Mouse (Mus musculus) midbrain, postnatal 0 days (tissue): ENCODE results near the gene Meltf. TPM values are rescaled to one million over a fixed set of nuclear protein-coding genes. Genes with fewer than 3 reads are reported as not detected.

Source experiments
- ATAC-seq: fragments of 200-750 bp; cut with Nextera tagmentation; 2 replicates; pipeline ENCODE4 v1.8.0; 2017; ENCODE audit warnings: moderate number of reproducible peaks, mild to moderate bottlenecking, moderate TSS enrichment, moderate library complexity; ENCODE audit not compliant: low FRiP score
- DNase-seq: peaks from one replicate; pipeline ENCODE4 v3.0.0-alpha.2; 2015; ENCODE audit warnings: low spot score
- H3K27ac ChIP-seq: fragments of 300-500 bp; sonication (generic); 2 replicates; pipeline ENCODE4 v1.5.1; 2014; ENCODE audit warnings: low read depth, mild to moderate bottlenecking, low read length, mixed read lengths
- H3K27me3 ChIP-seq: fragments of 300-500 bp; sonication (generic); 2 replicates; pipeline ENCODE4 v1.6.1; 2014; ENCODE audit warnings: low read length, control low read depth, mixed read lengths; ENCODE audit not compliant: insufficient read depth
- H3K36me3 ChIP-seq: fragments of 300-500 bp; sonication (generic); 2 replicates; pipeline ENCODE4 v1.6.1; 2014; ENCODE audit warnings: low read length, control low read depth, mixed read lengths; ENCODE audit not compliant: insufficient read depth
- H3K4me1 ChIP-seq: fragments of 300-500 bp; sonication (generic); 2 replicates; pipeline ENCODE4 v1.6.1; 2014; ENCODE audit warnings: mild to moderate bottlenecking, control low read depth, antibody characterized with exemption, low read length, mixed read lengths; ENCODE audit not compliant: insufficient read depth
- H3K4me2 ChIP-seq: fragments of 300-500 bp; sonication (generic); 2 replicates; pipeline ENCODE4 v1.6.1; 2014; ENCODE audit warnings: low read depth, mild to moderate bottlenecking, low read length, mixed read lengths; ENCODE audit not compliant: poor library complexity, severe bottlenecking
- H3K4me3 ChIP-seq: fragments of 300-500 bp; sonication (generic); 2 replicates; pipeline ENCODE4 v1.5.1; 2014; ENCODE audit warnings: low read depth, mild to moderate bottlenecking, low read length, moderate library complexity
- H3K9ac ChIP-seq: fragments of 300-500 bp; sonication (generic); replicated peaks from 2 replicates; pipeline ENCODE4 v1.6.1; 2014; ENCODE audit warnings: mild to moderate bottlenecking, low read length, moderate library complexity, mixed read lengths; ENCODE audit not compliant: poor library complexity, severe bottlenecking
- H3K9me3 ChIP-seq: fragments of 300-500 bp; sonication (generic); 2 replicates; pipeline ENCODE4 v1.6.1; 2016; ENCODE audit warnings: low read length, control low read depth
- CTCF ChIP-seq: IDR thresholded peaks from 2 replicates; pipeline ENCODE4 v1.5.1; 2016; ENCODE audit warnings: antibody characterized with exemption, mild to moderate bottlenecking
- WGBS: fragments of 180-500 bp; shearing (Covaris S2); extraction: QIAGEN DNeasy Blood & Tissue Kit; methylation state at CpG from one replicate; pipeline ENCODE4 v1.1.7; 2014; 5-methylcytosine and 5-hydroxymethylcytosine counted together
- polyA plus RNA-seq: library from polyadenylated mRNA; unstranded; fragments of >200 nt; fragmentation: Nextera tagmentation; extraction: Ambion mirVana; gene quantifications from 2 replicates; pipeline ENCODE4 v1.2.1, GENCODE M21; 2015
- total RNA-seq: library from RNA; depleted of rRNA; stranded (reverse); fragments of >200 nt; gene quantifications from 2 replicates; pipeline ENCODE4 v1.2.3, GENCODE M21; 2014

The Meltf gene
- total and polyA plus RNA-seq, 2 experiments from 2014 or later: 0.22 to 0.25 TPM

DNA sequence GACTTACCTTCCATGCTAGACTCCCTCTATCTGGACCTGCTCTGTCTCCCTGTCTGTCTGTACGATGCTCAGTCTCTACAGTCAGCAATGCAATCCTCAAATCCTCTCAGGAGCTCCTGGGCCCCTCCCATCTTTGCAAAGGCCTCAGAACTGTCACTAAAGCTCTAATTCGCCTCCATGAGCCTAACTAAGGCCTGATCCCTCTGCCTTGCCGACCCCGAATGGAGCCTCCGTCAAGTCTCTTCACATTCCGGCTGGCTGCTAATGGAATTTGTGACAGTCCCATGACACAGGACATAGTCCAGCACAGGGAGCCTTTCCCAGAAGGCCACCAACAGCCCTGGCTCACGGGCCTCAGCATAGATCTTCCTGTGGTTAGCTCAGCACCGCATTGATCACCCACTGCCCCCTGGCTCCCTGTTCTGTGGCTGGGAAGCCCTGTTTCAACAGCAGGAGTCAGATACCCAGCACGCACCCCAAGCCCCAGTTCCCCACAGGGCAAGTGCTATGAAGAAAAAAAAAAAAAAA, 3.8 kb downstream of the Meltf start:
- H3K27me3 ChIP-seq: no peaks in the 10 kb centered on the region
- no peak overlapping the region for H3K4me2 ChIP-seq
- no peaks in the 10 kb centered on the region for H3K9me3 ChIP-seq
- ATAC-seq (no peak), DNase-seq (no peak)
- H3K36me3 ChIP-seq: no peaks in the 10 kb centered on the region
- no peak overlapping the region for H3K27ac ChIP-seq
- H3K9ac ChIP-seq: no peak overlapping the region
- H3K4me3 ChIP-seq: no peak overlapping the region
- no peak for TF ChIP-seq CTCF
- H3K4me1 ChIP-seq: 0 out of 2 replicates have a peak, but pooled peaks cover 3% of the 10 kb centered on the region
- WGBS: 63% methylated on average over 9 of the region's 9 CpGs

DNA sequence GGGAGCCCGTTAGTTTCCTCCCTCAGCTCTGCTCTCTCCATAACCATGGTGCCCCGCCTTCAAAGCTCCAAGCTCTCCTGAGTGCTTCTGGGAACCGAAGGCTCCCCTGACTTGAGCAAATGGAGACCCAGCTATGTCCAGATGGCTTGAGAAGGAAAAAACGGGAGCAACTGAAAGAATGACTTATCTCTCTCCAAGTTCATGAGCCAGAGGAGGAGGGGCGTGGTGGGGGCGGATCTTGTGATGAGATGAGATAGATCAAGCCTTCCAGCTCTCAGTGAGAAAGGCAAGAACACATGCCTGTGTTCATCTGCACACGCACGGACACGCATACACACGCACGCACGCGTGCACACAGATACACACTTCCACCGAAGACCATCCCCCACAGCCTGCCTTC, 4.7 kb downstream of the Meltf start:
- H3K4me3 ChIP-seq: no peak overlapping the region
- no peak for ATAC-seq
- DNase-seq: no peak
- no peak overlapping the region for H3K27ac ChIP-seq
- H3K4me2 ChIP-seq: no peak overlapping the region
- no peaks in the 10 kb centered on the region for H3K27me3 ChIP-seq
- 0 out of 2 replicates have a peak, but pooled peaks cover 3% of the 10 kb centered on the region for H3K4me1 ChIP-seq
- no peaks in the 10 kb centered on the region for H3K9me3 ChIP-seq
- WGBS: 80% methylated on average over 14 of the region's 14 CpGs
- H3K36me3 ChIP-seq: no peaks in the 10 kb centered on the region
- TF ChIP-seq CTCF: no peak
- no peak overlapping the region for H3K9ac ChIP-seq

DNA sequence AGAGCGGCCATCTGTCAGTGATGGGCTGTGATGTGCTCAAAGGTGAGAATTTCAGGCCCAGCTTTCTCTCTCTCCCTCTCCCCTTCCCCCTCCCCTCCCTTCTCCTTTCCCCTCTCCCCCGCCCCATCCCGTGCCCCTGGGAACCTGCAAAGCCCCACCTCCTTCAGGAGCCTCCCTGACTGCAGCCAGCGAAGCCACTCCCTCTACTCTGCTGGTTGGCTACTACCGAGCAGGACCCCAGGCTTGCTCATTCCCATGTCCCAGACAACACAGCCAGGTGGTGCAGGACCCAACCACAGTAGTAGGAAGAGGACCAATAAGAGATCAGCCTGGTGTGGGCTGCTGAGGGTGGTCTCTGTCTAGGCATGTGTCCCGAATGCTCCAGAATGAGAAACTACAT, 5.3 kb downstream of the Meltf start:
- no peak overlapping the region for H3K27ac ChIP-seq
- DNase-seq (no peak), ATAC-seq (no peak; the same call in 1 of the 2 replicates)
- no peak overlapping the region for H3K4me3 ChIP-seq
- no peak overlapping the region for H3K4me2 ChIP-seq
- WGBS: 22% methylated on average over 6 of the region's 6 CpGs
- no peak overlapping the region for H3K9ac ChIP-seq
- no peaks in the 10 kb centered on the region for H3K36me3 ChIP-seq
- no peaks in the 10 kb centered on the region for H3K9me3 ChIP-seq
- 0 out of 2 replicates have a peak, but pooled peaks cover 3% of the 10 kb centered on the region for H3K4me1 ChIP-seq
- H3K27me3 ChIP-seq: no peaks in the 10 kb centered on the region
- no peak for TF ChIP-seq CTCF

DNA sequence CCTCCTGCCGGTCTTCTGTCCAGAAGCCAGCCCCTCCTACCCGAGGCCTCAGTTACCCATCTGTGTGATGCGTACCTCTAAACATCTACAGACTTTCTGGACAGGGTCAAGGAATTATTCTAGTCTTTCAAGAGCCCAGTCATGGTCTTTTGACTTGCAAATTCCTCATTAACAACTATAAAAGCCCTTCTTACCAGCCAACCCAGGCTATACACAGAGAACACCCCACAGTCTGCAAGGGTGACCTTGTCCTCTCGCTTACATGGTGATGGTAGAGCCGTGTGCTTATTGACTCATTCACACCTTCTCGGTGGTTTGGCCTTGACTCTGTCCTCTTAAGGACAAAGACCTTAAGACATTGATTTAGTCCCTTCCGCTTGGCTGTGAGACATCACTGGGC, 12.3 kb downstream of the Meltf start:
- Histone ChIP-seq H3K9ac (no peak overlapping the region), H3K4me1 (no peaks in the 10 kb centered on the region), H3K4me3 (no peak overlapping the region), H3K27me3 (no peaks in the 10 kb centered on the region), H3K27ac (no peak overlapping the region), H3K9me3 (no peaks in the 10 kb centered on the region), H3K36me3 (no peaks in the 10 kb centered on the region), H3K4me2 (no peak overlapping the region)
- no peak for TF ChIP-seq CTCF
- 64% methylated on average over 7 of the region's 7 CpGs for WGBS
- ATAC-seq (no peak), DNase-seq (no peak)

DNA sequence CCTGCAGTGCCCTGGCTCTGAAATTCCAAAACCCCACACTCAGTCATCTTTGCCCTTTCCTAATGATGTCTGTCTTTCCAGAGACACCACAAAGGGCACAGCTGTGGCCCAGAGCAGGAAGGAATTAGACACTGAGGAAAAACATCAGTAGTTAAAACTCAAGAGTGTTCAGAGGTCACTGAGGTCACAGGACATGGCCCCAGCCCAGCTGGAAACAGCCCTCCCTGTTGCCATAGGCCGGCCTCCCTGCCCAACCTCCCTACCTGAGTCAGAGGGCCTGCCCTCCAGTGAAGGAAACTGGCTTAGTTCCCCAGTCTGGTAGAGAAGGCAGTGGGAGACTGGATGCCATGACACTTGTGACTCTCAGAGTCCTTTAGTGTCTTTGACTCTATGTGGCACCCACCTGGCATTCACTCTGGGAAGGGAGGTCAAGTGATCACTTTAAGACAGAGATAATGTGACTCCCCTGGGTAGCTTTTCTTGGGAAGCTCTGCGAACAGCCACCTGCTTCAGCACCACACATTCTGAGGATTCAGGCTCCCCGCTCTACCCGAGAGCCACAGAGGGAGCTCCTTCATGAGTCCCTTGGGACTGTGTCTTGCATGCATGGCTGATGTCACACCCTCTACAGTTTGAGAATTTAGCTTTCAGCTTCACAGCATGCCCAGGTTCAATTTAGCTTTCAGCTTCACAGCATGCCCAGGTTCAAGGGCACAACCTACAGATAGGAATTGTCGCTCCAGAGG, 15.0 kb downstream of the Meltf start:
- no peak overlapping the region for H3K9ac ChIP-seq
- no peaks in the 10 kb centered on the region for H3K36me3 ChIP-seq
- H3K4me2 ChIP-seq: no peak overlapping the region
- 63% methylated on average over 5 of the region's 5 CpGs for WGBS
- H3K27me3 ChIP-seq: no peaks in the 10 kb centered on the region
- H3K4me1 ChIP-seq: peaks cover 15% of the 10 kb centered on the region
- no peak overlapping the region for H3K4me3 ChIP-seq
- no peak for TF ChIP-seq CTCF
- no peaks in the 10 kb centered on the region for H3K9me3 ChIP-seq
- no peak for DNase-seq
- ATAC-seq: no peak
- no peak overlapping the region for H3K27ac ChIP-seq

DNA sequence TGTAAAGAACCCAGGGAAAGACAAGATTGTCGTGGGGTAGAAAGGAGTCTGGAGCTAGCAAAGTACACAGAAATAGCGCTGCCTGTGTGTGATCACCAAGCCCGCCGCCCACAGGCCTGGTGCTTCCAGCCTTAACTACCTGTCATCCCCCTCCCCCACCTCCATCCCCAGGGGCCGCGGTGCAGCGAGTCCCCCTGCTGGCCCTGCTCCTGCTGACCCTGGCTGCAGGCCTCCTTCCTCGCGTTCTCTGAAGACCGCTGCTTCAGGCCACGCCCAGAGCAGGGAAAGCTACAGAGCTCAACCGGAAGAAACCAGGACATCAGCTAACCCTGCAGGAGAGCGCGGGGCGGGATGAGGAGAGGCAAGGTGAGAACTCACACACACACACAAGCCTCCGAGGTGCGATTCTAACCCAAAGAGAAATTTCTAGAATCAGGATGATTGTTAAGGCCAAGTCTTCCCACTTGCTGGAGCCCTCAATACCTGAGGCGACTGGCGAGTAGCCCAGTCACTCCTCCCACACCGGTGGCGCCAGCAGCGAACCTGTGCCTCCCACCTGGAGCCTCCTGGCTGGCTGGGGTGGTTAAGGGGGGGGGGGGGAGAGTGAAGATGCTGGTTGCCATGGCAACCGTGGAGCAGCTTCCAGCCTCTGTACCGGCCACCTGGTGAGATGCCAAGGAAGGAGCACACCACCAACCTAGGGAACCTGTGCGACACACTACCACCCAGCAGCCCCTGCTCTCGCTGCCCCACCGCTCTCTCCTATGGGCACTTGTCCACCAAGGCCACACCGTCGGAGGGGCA, 18.6 kb downstream of the Meltf start:
- no peaks in the 10 kb centered on the region for H3K36me3 ChIP-seq
- DNase-seq (peak; percentile 76), ATAC-seq (peak; percentile 60)
- peak overlapping the region; percentile 78 for H3K27ac ChIP-seq
- H3K4me1 ChIP-seq: peaks cover 17% of the 10 kb centered on the region
- H3K9me3 ChIP-seq: no peaks in the 10 kb centered on the region
- H3K4me3 ChIP-seq: peak overlapping the region; percentile 24
- WGBS: 11% methylated on average over 29 of the region's 29 CpGs
- peak overlapping the region; percentile 54 for H3K9ac ChIP-seq
- peak; percentile 61 for TF ChIP-seq CTCF
- no peaks in the 10 kb centered on the region for H3K27me3 ChIP-seq
- peak overlapping the region; percentile 46 for H3K4me2 ChIP-seq
